Mouse (Mus musculus): Measurements from ENCODE around the gene Plekhs1.

DNA sequence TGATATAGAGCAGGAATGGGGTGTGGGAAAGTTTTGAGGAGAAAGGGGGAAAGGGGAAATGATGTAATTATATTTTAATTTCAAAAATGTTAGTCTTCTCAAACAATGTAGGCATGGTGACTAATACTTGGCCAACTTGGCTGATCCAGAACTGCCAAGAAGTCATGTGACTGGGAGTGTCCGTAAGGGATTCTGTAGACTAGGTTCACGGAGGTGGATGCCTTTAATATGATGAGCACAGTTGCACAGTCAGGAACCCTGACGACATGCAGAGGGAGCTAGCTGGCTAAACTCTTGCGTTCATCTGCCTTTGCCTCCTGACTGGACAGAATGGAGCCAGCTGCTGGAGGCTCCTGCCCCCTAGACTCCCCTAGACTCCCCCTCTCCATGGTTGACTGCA is 9.6 kb upstream of the Plekhs1 start:
- TF ChIP-seq CTCF (IDR thresholded peaks at IDR 0.05; ENCODE audit: low read depth) (no peak), EP300 (IDR thresholded peaks at IDR 0.05; ENCODE audit: low read depth) (no peak)
